Mouse (Mus musculus): ENCODE measurements around the gene Rcc2. TPM values are rescaled to one million over a fixed set of nuclear protein-coding genes. Genes with fewer than 3 reads are reported as not detected.

Rcc2 gene
- polyA plus RNA-seq, 1 experiment: 63.4 TPM

DNA sequence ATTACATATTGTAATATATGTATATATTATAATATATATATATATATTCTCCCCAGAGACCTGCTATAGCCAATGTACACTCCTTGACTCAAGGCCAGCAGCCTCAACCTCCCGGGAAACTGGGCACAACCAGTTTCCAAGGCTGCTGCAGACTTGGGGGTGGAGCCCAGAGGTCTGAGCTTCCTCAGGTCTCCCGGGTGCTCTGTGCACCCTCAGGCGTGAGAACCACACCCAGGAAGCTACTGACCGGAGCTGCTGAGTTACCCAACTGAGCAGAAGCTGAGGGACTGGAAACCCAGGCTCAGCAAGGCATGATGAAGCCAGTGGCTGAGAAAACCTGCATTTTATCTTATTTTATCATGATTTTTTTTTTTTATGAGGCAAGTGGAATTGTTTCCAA, 70.8 kb downstream of the Rcc2 start:
- H3K4me1 ChIP-seq (ENCODE audit: control insufficient read depth, insufficient read depth, low read length): peaks cover 16% of the 10 kb centered on the region
- H3K4me3 ChIP-seq (ENCODE audit: insufficient read depth, low read length): no peak overlapping the region; the same call in 1 of the 2 replicates
- TF ChIP-seq POLR2A (IDR thresholded peaks at IDR 0.05; ENCODE audit: borderline replicate concordance, low read depth, low read length) (no peak), CTCF (IDR thresholded peaks at IDR 0.05; ENCODE audit: low read depth, low read length) (no peak)
- H3K27ac ChIP-seq (ENCODE audit: insufficient read depth, low read depth, low read length): 0 out of 2 replicates have a peak overlapping the region, but pooled peaks have one; percentile 22

Other genes starting within 250 kb of the Rcc2 start
- gene Arhgef10l, start 34.5 kb upstream of the Rcc2 start, polyA plus RNA-seq (2012; ENCODE audit: insufficient read depth, insufficient read length, missing spikeins): 71.0 and 85.4 TPM in 2 replicates
- gene Padi6, start 42.1 kb downstream of the Rcc2 start, polyA plus RNA-seq (2012; ENCODE audit: insufficient read depth, insufficient read length, missing spikeins): not detected in 2 replicates
- gene Padi4, start 73.7 kb downstream of the Rcc2 start, polyA plus RNA-seq (2012; ENCODE audit: insufficient read depth, insufficient read length, missing spikeins): 6.3 and 8.1 TPM in 2 replicates
- gene Padi3, start 110.1 kb downstream of the Rcc2 start, polyA plus RNA-seq (2012; ENCODE audit: insufficient read depth, insufficient read length, missing spikeins): 0.25 and 0.47 TPM in 2 replicates
- not detected in 2 replicates for gene Padi1, start 145.2 kb downstream of the Rcc2 start, polyA plus RNA-seq (2012; ENCODE audit: insufficient read depth, insufficient read length, missing spikeins)
- 11.0 and 12.2 TPM in 2 replicates for gene Padi2, start 205.8 kb downstream of the Rcc2 start, polyA plus RNA-seq (2012; ENCODE audit: insufficient read depth, insufficient read length, missing spikeins)

All from bone marrow macrophage, adult 2 months (primary cell).